Mouse (Mus musculus) left cerebral cortex, postnatal 10 days (tissue): Measurements from ENCODE around the gene Nap1l4. TPM values are rescaled to one million over a fixed set of nuclear protein-coding genes. Genes with fewer than 3 reads are reported as not detected.

Experiments used
- microRNA-seq: library from miRNA; unstranded; fragments of <30 nt; microRNA quantifications from one replicate; pipeline ENCODE4 v1.2.0, GENCODE M21; 2022
- total RNA-seq, 2 experiments: library from RNA; stranded (reverse); gene quantifications; 2 replicates each; pipeline ENCODE4 v1.2.3; 2021

The Nap1l4 gene
- total RNA-seq, 2 experiments from 2014 or later: 142 to 147 TPM

Small RNA genes within 50 kb of the gene (microRNA-seq; reads per million reads assigned to microRNA genes)
- gene Mir7064: 1.7 reads per million

Other genes with a start within 250 kb of the Nap1l4 start
- 10 to 100 TPM; 14.2 to 15.1 TPM for gene Cdkn1c, start 88.1 kb downstream of the Nap1l4 start, total RNA-seq
- under 1 TPM; 0.24 to 0.61 TPM for gene Slc22a18, start 75.4 kb downstream of the Nap1l4 start, total RNA-seq
- gene Phlda2, start 46.0 kb downstream of the Nap1l4 start, total RNA-seq: not detected
- gene Cars, start 51.0 kb upstream of the Nap1l4 start, total RNA-seq: 10 to 100 TPM; 70.0 to 71.0 TPM
- under 1 TPM in 1 of 2 experiments, not detected in 1; 0.18 TPM for gene Tnfrsf26, start 79.6 kb upstream of the Nap1l4 start, total RNA-seq
- 1 to 10 TPM; 3.4 to 4.8 TPM for gene Tnfrsf22, start 100.6 kb upstream of the Nap1l4 start, total RNA-seq
- gene Tnfrsf23, start 136.8 kb upstream of the Nap1l4 start, total RNA-seq: 1 to 10 TPM in 1 of 2 experiments, under 1 TPM in 1; 0.53 to 1.2 TPM
- 10 to 100 TPM; 38.2 to 42.3 TPM for gene Osbpl5, start 207.9 kb upstream of the Nap1l4 start, total RNA-seq
- gene Mrgprg, start 217.9 kb upstream of the Nap1l4 start, total RNA-seq: not detected
- 10 to 100 TPM; 11.8 to 12.3 TPM for gene Mrgpre, start 235.4 kb upstream of the Nap1l4 start, total RNA-seq